ENCODE assay signal across 9 mouse cellular contexts in the genomic region with DNA sequence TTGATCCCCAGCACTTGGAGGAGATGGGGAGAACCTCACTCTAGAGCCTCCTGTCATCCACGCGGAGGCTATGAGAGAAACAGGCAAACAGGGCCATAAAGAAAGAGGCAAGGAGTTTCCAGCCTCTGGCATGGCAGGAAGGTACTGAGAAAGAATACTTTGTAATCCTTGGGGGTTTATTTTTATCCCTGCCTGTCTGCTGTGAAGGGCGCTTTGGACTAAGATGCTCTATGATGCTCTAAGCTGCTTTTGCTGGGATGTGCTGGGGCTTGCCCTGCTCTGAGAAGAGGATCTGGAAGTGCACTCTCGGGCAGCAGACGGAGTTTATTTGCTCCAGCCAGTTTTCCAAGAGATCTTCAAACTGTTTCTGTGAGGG.
"Had no signal": no experiment of that assay in that cellular context is flagged by ENCODE, and none has a peak within 500 bp of the region (broad histone marks: within the 10 kb centered on the region; RNA-seq: fewer than 3 reads in every experiment).

No protein-coding gene starts in this region.

- ATAC-seq: intestine, embryonic 16.5 days; lung, postnatal 0 days; midbrain, embryonic 13.5 days had no signal

- DNase-seq: layer of hippocampus, postnatal 36 days; lung, adult 2 months; lung, postnatal 36 days had no signal

- H3K27me3 ChIP-seq: limb, embryonic 12.5 days; liver, embryonic 15.5 days; midbrain, embryonic 13.5 days; stomach, embryonic 15.5 days had no signal

- H3K4me3 ChIP-seq: limb, embryonic 12.5 days; liver, embryonic 15.5 days; midbrain, embryonic 13.5 days; stomach, embryonic 15.5 days had no signal

- H3K4me1 ChIP-seq: midbrain, embryonic 13.5 days; stomach, embryonic 15.5 days had no signal

- H3K9me3 ChIP-seq: limb, embryonic 12.5 days; liver, embryonic 15.5 days; midbrain, embryonic 13.5 days; stomach, embryonic 15.5 days had no signal

- H3K27ac ChIP-seq: limb, embryonic 12.5 days; liver, embryonic 15.5 days; midbrain, embryonic 13.5 days; stomach, embryonic 15.5 days had no signal

- H3K9ac ChIP-seq: limb, embryonic 12.5 days; liver, embryonic 15.5 days; midbrain, embryonic 13.5 days; stomach, embryonic 15.5 days had no signal

- H3K4me2 ChIP-seq: limb, embryonic 12.5 days; liver, embryonic 15.5 days; midbrain, embryonic 13.5 days; stomach, embryonic 15.5 days had no signal

- H3K36me3 ChIP-seq: limb, embryonic 12.5 days; liver, embryonic 15.5 days; midbrain, embryonic 13.5 days; stomach, embryonic 15.5 days had no signal
